ENCODE assay signal across 17 mouse cellular contexts in the genomic region with DNA sequence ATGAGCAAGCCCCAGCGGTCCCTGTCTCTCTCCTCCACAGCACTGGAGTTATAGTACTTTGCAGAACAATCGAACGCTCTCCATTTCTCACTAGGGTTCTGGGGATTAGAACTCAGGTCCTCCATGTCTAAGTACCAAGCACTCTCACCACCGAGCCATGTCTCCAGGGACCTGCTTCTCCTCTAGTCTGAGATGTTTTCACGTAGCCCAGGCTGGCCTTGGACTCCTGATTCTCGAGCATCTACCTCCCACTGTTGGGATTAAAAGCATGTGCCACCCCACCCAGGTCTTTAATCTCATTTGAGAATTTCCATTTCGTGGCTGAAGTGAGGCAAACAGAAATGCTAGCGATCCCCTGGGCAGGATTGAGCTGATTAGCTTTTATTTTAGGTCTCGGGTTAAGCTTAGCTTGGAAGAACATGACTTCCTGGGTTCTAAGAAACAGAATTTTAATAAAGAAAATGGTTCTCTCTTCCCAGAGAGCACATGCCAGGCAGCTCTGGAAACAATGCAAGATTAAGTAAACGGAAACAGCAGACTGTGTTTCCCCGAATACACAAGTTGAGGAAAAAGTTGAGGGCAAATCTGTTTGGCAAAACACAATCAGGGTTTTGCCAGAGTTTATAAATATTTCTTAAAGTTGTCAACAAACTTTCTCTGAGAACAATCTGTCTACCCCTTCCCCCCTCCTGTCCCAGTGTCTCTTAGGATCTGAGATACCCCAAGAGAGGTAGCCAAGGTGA. TPM values are rescaled to one million over a fixed set of nuclear protein-coding genes. Genes with fewer than 3 reads are reported as not detected.
DNase-seq lines count a peak whose midpoint lies in the region; ATAC-seq and TF ChIP-seq lines count a peak whose summit lies in the region.
"Had no signal": no experiment of that assay in that cellular context is flagged by ENCODE, and none has a peak within 500 bp of the region (broad histone marks: within the 10 kb centered on the region; RNA-seq: fewer than 3 reads in every experiment).

No protein-coding gene starts in this region.

- H3K79me2 ChIP-seq in heart, adult 2 months (replicated peaks; ENCODE audit: control insufficient read depth, insufficient read depth, low read length) = no peaks in the 10 kb centered on the region

- H3K4me3 ChIP-seq in heart, postnatal 0 days (ENCODE audit: low read depth, low read length) = no peak overlapping the region
- no peak overlapping the region for H3K4me3 ChIP-seq in heart, adult 2 months
- no peak overlapping the region for H3K4me3 ChIP-seq in lung, embryonic 14.5 days (ENCODE audit: low read depth, low read length)
- no peak overlapping the region for H3K4me3 ChIP-seq in intestine, embryonic 16.5 days (ENCODE audit: low read length)
- H3K4me3 ChIP-seq: forebrain, embryonic 15.5 days; midbrain, embryonic 15.5 days; neural tube, embryonic 12.5 days had no signal

- 0 out of 2 replicates have a peak overlapping the region, but pooled peaks have one; percentile 46 for H3K27ac ChIP-seq in heart, postnatal 0 days (ENCODE audit: low read depth)
- H3K27ac ChIP-seq in heart, adult 2 months = no peak overlapping the region
- peak overlapping the region; percentile 90 for H3K27ac ChIP-seq in lung, embryonic 14.5 days (ENCODE audit: low read depth)
- H3K27ac ChIP-seq in intestine, embryonic 16.5 days (ENCODE audit: low read length) = peak overlapping the region; percentile 75; the same call in 1 of the 2 replicates
- H3K27ac ChIP-seq: macrophage; neural tube, embryonic 12.5 days had no signal

- H3K36me3 ChIP-seq in heart, postnatal 0 days (replicated peaks; ENCODE audit: control insufficient read depth, insufficient read depth, low read length) = no peaks in the 10 kb centered on the region
- H3K36me3 ChIP-seq in heart, adult 2 months (ENCODE audit: control insufficient read depth, insufficient read depth, low read length) = no peaks in the 10 kb centered on the region
- H3K36me3 ChIP-seq in lung, embryonic 14.5 days (ENCODE audit: insufficient read depth) = peaks cover 19% of the 10 kb centered on the region
- no peaks in the 10 kb centered on the region for H3K36me3 ChIP-seq in intestine, embryonic 16.5 days (ENCODE audit: control insufficient read depth, insufficient read depth, low read length)
- H3K36me3 ChIP-seq: forebrain, embryonic 15.5 days; midbrain, embryonic 15.5 days; neural tube, embryonic 12.5 days had no signal

- no peaks in the 10 kb centered on the region for H3K27me3 ChIP-seq in heart, postnatal 0 days (ENCODE audit: control insufficient read depth, insufficient read depth, low read length)
- no peaks in the 10 kb centered on the region; the same call in 1 of the 2 replicates for H3K27me3 ChIP-seq in heart, adult 2 months (ENCODE audit: control insufficient read depth, insufficient read depth, low read length)
- no peaks in the 10 kb centered on the region for H3K27me3 ChIP-seq in lung, embryonic 14.5 days (ENCODE audit: insufficient read depth, low read length)
- no peaks in the 10 kb centered on the region for H3K27me3 ChIP-seq in intestine, embryonic 16.5 days (replicated peaks; ENCODE audit: control insufficient read depth, insufficient read depth, low read length)
- H3K27me3 ChIP-seq: CH12.LX; midbrain, embryonic 15.5 days had no signal

- no peak for ATAC-seq in heart, postnatal 0 days (ENCODE audit: insufficient read depth, low read depth)
- ATAC-seq in lung, embryonic 14.5 days (ENCODE audit: insufficient read depth) = no peak
- ATAC-seq in intestine, embryonic 16.5 days = no peak
- ATAC-seq: forebrain, embryonic 15.5 days; midbrain, embryonic 15.5 days had no signal

- H3K4me2 ChIP-seq in heart, postnatal 0 days (ENCODE audit: low read depth, low read length) = no peak overlapping the region
- 0 out of 2 replicates have a peak overlapping the region, but pooled peaks have one; percentile 22 for H3K4me2 ChIP-seq in lung, embryonic 14.5 days
- no peak overlapping the region for H3K4me2 ChIP-seq in intestine, embryonic 16.5 days (ENCODE audit: low read depth, low read length)
- H3K4me2 ChIP-seq: forebrain, embryonic 15.5 days; midbrain, embryonic 15.5 days; neural tube, embryonic 12.5 days had no signal

- no peak for DNase-seq in heart, postnatal 0 days (ENCODE audit: low spot score)
- DNase-seq in heart, adult 2 months = no peak
- peak; percentile 42 for DNase-seq in lung, embryonic 14.5 days
- no peak for DNase-seq in lung, adult 18-20 months
- DNase-seq in lung, postnatal 36 days = peak; percentile 16
- no peak for DNase-seq in cerebellum, adult 11 months
- DNase-seq in thymus, postnatal 10 days (ENCODE audit: low spot score in 2 of 2) = no peak
- DNase-seq: cerebellum, adult 8-10 months; gastrocnemius, postnatal 36 days; thymus, adult 2 months had no signal

- TF ChIP-seq POLR2A in heart, adult 2 months (IDR thresholded peaks at IDR 0.05; ENCODE audit: insufficient read depth, low read depth, low read length) = no peak

- H3K9ac ChIP-seq in heart, postnatal 0 days (replicated peaks; ENCODE audit: low read depth, low read length) = no peak overlapping the region
- H3K9ac ChIP-seq in heart, adult 2 months (ENCODE audit: low read depth, low read length) = no peak overlapping the region
- peak overlapping the region; percentile 34; the same call in 1 of the 2 replicates for H3K9ac ChIP-seq in lung, embryonic 14.5 days
- H3K9ac ChIP-seq in intestine, embryonic 16.5 days (ENCODE audit: low read depth, low read length) = no peak overlapping the region
- H3K9ac ChIP-seq: forebrain, embryonic 15.5 days; midbrain, embryonic 15.5 days; neural tube, embryonic 12.5 days had no signal

- no peaks in the 10 kb centered on the region for H3K9me3 ChIP-seq in heart, postnatal 0 days (replicated peaks; ENCODE audit: control insufficient read depth, low read length)
- H3K9me3 ChIP-seq in lung, embryonic 14.5 days (ENCODE audit: low read depth, low read length) = no peaks in the 10 kb centered on the region
- no peaks in the 10 kb centered on the region for H3K9me3 ChIP-seq in intestine, embryonic 16.5 days (ENCODE audit: control insufficient read depth, low read length)
- H3K9me3 ChIP-seq: forebrain, embryonic 15.5 days; midbrain, embryonic 15.5 days; neural tube, embryonic 12.5 days had no signal

- TF ChIP-seq CTCF in heart, postnatal 0 days (IDR thresholded peaks at IDR 0.05; ENCODE audit: low read depth) = no peak
- no peak for TF ChIP-seq CTCF in heart, adult 2 months (IDR thresholded peaks at IDR 0.05)
- TF ChIP-seq CTCF in lung, embryonic 14.5 days (IDR thresholded peaks at IDR 0.05; ENCODE audit: low read depth) = no peak

- H3K4me1 ChIP-seq in heart, postnatal 0 days (ENCODE audit: control insufficient read depth, insufficient read depth) = peaks cover 12% of the 10 kb centered on the region
- H3K4me1 ChIP-seq in heart, adult 2 months (ENCODE audit: control insufficient read depth, insufficient read depth, low read length) = no peaks in the 10 kb centered on the region; the same call in none of the 2 replicates
- H3K4me1 ChIP-seq in lung, embryonic 14.5 days (ENCODE audit: insufficient read depth) = peaks cover 13% of the 10 kb centered on the region
- H3K4me1 ChIP-seq in intestine, embryonic 16.5 days (ENCODE audit: control insufficient read depth, insufficient read depth, low read length) = peaks cover 26% of the 10 kb centered on the region
- H3K4me1 ChIP-seq: forebrain, embryonic 15.5 days had no signal

- WGBS in heart, postnatal 0 days = 68% methylated on average over 11 of the region's 11 CpGs
- WGBS in heart, adult 2 months = 57% methylated on average over 11 of the region's 11 CpGs
- WGBS in lung, embryonic 14.5 days = 66% methylated on average over 11 of the region's 11 CpGs
- 73% methylated on average over 11 of the region's 11 CpGs for WGBS in intestine, embryonic 16.5 days

- intact Hi-C loops in heart, adult 2 months (cut with DNase I) = no loop called here

- TF ChIP-seq EP300 in heart, postnatal 0 days (IDR thresholded peaks at IDR 0.05; ENCODE audit: low read depth) = no peak
- no peak for TF ChIP-seq EP300 in heart, adult 2 months (IDR thresholded peaks at IDR 0.05; ENCODE audit: insufficient read depth, low read depth, low read length)

RNA-seq across cellular contexts. Expression of a gene that starts 6.8 kb away (rescaled TPM):
- total RNA-seq in heart, postnatal 0 days (2014; rRNA removed; ENCODE audit: low replicate concordance) = 3.4 and 5.1 TPM in 2 replicates
- polyA plus RNA-seq in heart, postnatal 0 days (2015; fragmentation: Nextera tagmentation; extraction: Ambion mirVana) = 2.7 and 2.8 TPM in 2 replicates
- total RNA-seq in heart, adult 2 months (2021) = 1 to 10 TPM in 1 of 2 experiments, under 1 TPM in 1; 0.43 to 1.0 TPM
- 0.73 and 1.4 TPM in 2 replicates for polyA plus RNA-seq in heart, adult 2 months (2012; rRNA removed)
- 39.7 and 43.9 TPM in 2 replicates for polyA plus RNA-seq in lung, embryonic 14.5 days (2014; fragmentation: Nextera tagmentation; extraction: Ambion mirVana)
- 6.8 and 8.4 TPM in 2 replicates for polyA plus RNA-seq in intestine, embryonic 16.5 days (2015; fragmentation: Nextera tagmentation; extraction: Ambion mirVana)
- total RNA-seq: gastrocnemius, postnatal 36 days had no signal
- polyA plus RNA-seq: macrophage had no signal

RNA-seq across cellular contexts. Expression of a gene that starts 34.1 kb away (rescaled TPM):
- not detected in 2 replicates for total RNA-seq in heart, postnatal 0 days (2014; rRNA removed; ENCODE audit: low replicate concordance)
- 3.5 and 3.9 TPM in 2 replicates for polyA plus RNA-seq in heart, postnatal 0 days (2015; fragmentation: Nextera tagmentation; extraction: Ambion mirVana)
- not detected for total RNA-seq in heart, adult 2 months (2021)
- polyA plus RNA-seq in heart, adult 2 months (2012; rRNA removed) = not detected in 2 replicates
- 1.8 and 2.3 TPM in 2 replicates for polyA plus RNA-seq in lung, embryonic 14.5 days (2014; fragmentation: Nextera tagmentation; extraction: Ambion mirVana)
- 1.0 and 1.4 TPM in 2 replicates for polyA plus RNA-seq in intestine, embryonic 16.5 days (2015; fragmentation: Nextera tagmentation; extraction: Ambion mirVana)
- polyA plus RNA-seq: brain, embryonic 14.5 days; macrophage had no signal

RNA-seq across cellular contexts. Expression of a gene that starts 38.4 kb away (rescaled TPM):
- total RNA-seq in heart, postnatal 0 days (2014; rRNA removed; ENCODE audit: low replicate concordance) = 20.4 and 25.6 TPM in 2 replicates
- 19.5 and 21.3 TPM in 2 replicates for polyA plus RNA-seq in heart, postnatal 0 days (2015; fragmentation: Nextera tagmentation; extraction: Ambion mirVana)
- total RNA-seq in heart, adult 2 months (2021) = 10 to 100 TPM; 32.2 to 39.9 TPM
- 26.3 and 32.8 TPM in 2 replicates for polyA plus RNA-seq in heart, adult 2 months (2012; rRNA removed)
- 31.6 and 34.1 TPM in 2 replicates for polyA plus RNA-seq in lung, embryonic 14.5 days (2014; fragmentation: Nextera tagmentation; extraction: Ambion mirVana)
- polyA plus RNA-seq in intestine, embryonic 16.5 days (2015; fragmentation: Nextera tagmentation; extraction: Ambion mirVana) = 26.7 and 28.1 TPM in 2 replicates

Comparison
In these comparisons a context has a peak if more than half of its experiments do, and no peak if none do; other contexts are left out.
1. DNase-seq: peak in lung, embryonic 14.5 days (single experiment) and lung, postnatal 36 days (single experiment); none in heart, postnatal 0 days (single experiment), heart, adult 2 months (0 of 2), lung, adult 18-20 months (0 of 2), cerebellum, adult 11 months (single experiment) and thymus, postnatal 10 days (0 of 2).